Comparison of ENCODE assay signal across 16 mouse cellular contexts in the genomic region with DNA sequence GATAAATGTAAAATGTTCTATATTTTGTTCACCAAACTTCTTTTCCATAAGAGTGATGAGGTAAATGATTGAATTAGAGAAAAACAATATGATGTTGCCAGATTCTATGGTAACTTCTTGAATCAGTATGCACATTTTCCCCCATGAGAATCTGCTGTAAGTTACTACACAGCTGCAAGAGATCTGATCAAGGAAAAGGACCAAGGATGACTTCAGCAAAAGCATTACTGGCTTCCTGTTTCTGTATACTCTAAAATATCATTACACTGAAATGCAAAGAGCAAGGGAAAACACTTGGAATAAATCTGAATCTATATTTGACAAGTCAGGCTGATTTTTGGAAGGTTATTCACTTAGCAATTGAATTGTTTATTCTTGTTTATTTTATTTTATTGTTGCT. TPM values are rescaled to one million over a fixed set of nuclear protein-coding genes. Genes with fewer than 3 reads are reported as not detected.
"Had no signal": no experiment of that assay in that cellular context is flagged by ENCODE, and none has a peak within 500 bp of the region (broad histone marks: within the 10 kb centered on the region; RNA-seq: fewer than 3 reads in every experiment).

No protein-coding gene starts in this region.

- H3K27ac ChIP-seq: limb, embryonic 15.5 days; liver, embryonic 12.5 days; midbrain, embryonic 12.5 days; stomach, embryonic 15.5 days had no signal

- ATAC-seq: liver, embryonic 12.5 days; midbrain, embryonic 16.5 days had no signal

- H3K9me3 ChIP-seq: limb, embryonic 15.5 days; liver, embryonic 12.5 days; megakaryocyte, embryonic 14.5 days; midbrain, embryonic 12.5 days; stomach, embryonic 15.5 days had no signal

- DNase-seq: kidney, adult 8-10 months; kidney, postnatal 36 days; lung, postnatal 36 days; right cerebral cortex, postnatal 14 days; thymus, adult 2 months; thymus, postnatal 4 days had no signal

- H3K4me3 ChIP-seq: limb, embryonic 15.5 days; liver, embryonic 12.5 days; megakaryocyte, embryonic 14.5 days; midbrain, embryonic 12.5 days; stomach, embryonic 15.5 days had no signal

- H3K36me3 ChIP-seq: limb, embryonic 15.5 days; liver, embryonic 12.5 days; midbrain, embryonic 12.5 days; stomach, embryonic 15.5 days had no signal

- H3K9ac ChIP-seq: limb, embryonic 15.5 days; liver, embryonic 12.5 days; midbrain, embryonic 12.5 days; stomach, embryonic 15.5 days had no signal

- H3K4me2 ChIP-seq: limb, embryonic 15.5 days; liver, embryonic 12.5 days; midbrain, embryonic 12.5 days; stomach, embryonic 15.5 days had no signal

- H3K4me1 ChIP-seq: limb, embryonic 15.5 days; liver, embryonic 12.5 days; midbrain, embryonic 12.5 days; stomach, embryonic 15.5 days had no signal

- H3K27me3 ChIP-seq: limb, embryonic 15.5 days; liver, embryonic 12.5 days; megakaryocyte, embryonic 14.5 days; midbrain, embryonic 12.5 days; stomach, embryonic 15.5 days had no signal

RNA-seq across cellular contexts. Expression of a gene that starts 49.1 kb away (rescaled TPM):
- total RNA-seq: layer of hippocampus, adult 18-20 months; layer of hippocampus, postnatal 10 days; left cerebral cortex, postnatal 36 days had no signal
- polyA plus RNA-seq: midbrain, embryonic 12.5 days; midbrain, embryonic 16.5 days; neural tube, embryonic 14.5 days had no signal
